Mouse (Mus musculus) frontal cortex, adult 2 months (tissue): ENCODE results near the gene Memo1. TPM values are rescaled to one million over a fixed set of nuclear protein-coding genes. Genes with fewer than 3 reads are reported as not detected.

Source experiments
- DNase-seq, 2 experiments: peaks; one replicate each; pipeline ENCODE4 v3.0.0; 2022; ENCODE audit warnings: low spot score in 1 of 2; ENCODE audit errors: extremely low spot score in 1 of 2
- polyA plus RNA-seq: library from polyadenylated mRNA; depleted of rRNA; stranded (reverse); fragments of >200 nt; gene quantifications from 2 replicates; pipeline ENCODE4 v1.2.3, GENCODE M21; 2012; rRNA removed

Memo1 gene
- polyA plus RNA-seq, 1 experiment = 58.4 TPM

- DNase-seq = peak in 1 of 2 experiments; percentile 7
Observed at GRCm38 (mm10) chr17:74159443-74159894, 135.9 kb downstream of the Memo1 start.

- no peak for DNase-seq
Observed at GRCm38 (mm10) chr17:74158161-74158560, 137.2 kb downstream of the Memo1 start.

Other genes starting within 250 kb of the Memo1 start
- gene Srd5a2, start 247.6 kb downstream of the Memo1 start, polyA plus RNA-seq = 0.16 and 0.57 TPM in 2 replicates
- gene Dpy30, start 28.4 kb upstream of the Memo1 start, polyA plus RNA-seq = 71.9 and 86.0 TPM in 2 replicates
- 28.9 and 29.3 TPM in 2 replicates for gene Spast, start 43.5 kb upstream of the Memo1 start, polyA plus RNA-seq
- 21.7 and 23.5 TPM in 2 replicates for gene Slc30a6, start 100.1 kb upstream of the Memo1 start, polyA plus RNA-seq
- 0.08 and 0.18 TPM in 2 replicates for gene Nlrc4, start 163.6 kb upstream of the Memo1 start, polyA plus RNA-seq
- gene Yipf4, start 194.0 kb upstream of the Memo1 start, polyA plus RNA-seq = 38.6 and 41.4 TPM in 2 replicates
- 88.3 and 97.9 TPM in 2 replicates for gene Birc6, start 232.8 kb upstream of the Memo1 start, polyA plus RNA-seq